Mouse (Mus musculus): ENCODE data around the gene Rap2c.

DNA sequence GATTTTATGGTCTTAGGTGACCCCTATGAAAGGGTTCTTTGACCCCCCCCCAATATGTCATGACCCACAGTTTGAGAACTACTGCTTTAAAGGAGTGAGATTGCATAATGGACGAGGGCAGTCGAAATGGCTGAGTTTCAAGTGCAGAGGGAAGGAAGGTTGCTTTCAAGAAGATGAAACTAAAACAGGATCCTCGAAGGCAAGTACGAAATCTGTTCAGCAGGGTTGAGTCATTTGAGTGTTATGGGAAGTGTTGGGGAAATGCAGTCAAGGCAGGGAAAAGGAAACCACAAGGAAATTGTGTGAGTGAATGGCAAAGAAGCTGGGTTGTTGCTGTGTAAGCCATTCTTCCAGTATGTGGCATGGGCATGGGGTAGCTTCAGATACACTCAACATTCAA, 45.7 kb downstream of the Rap2c start:
- TF ChIP-seq CTCF (conservative IDR thresholded peaks at IDR 0.05; ENCODE audit: insufficient read depth, insufficient read length, low read depth, low read length) (no peak), POLR2A (IDR thresholded peaks at IDR 0.05; ENCODE audit: low read depth, low read length) (no peak)
